Mouse (Mus musculus) MEL (cell line): ENCODE data around the gene Chrna9. TPM values are rescaled to one million over a fixed set of nuclear protein-coding genes. Genes with fewer than 3 reads are reported as not detected.

Experiments used
- DNase-seq: peaks from one replicate; pipeline ENCODE4 v3.0.0; 2011; ENCODE audit warnings: low read depth, low spot score
- H3K27ac ChIP-seq: 2 replicates; pipeline ENCODE4 v1.5.1; 2012; ENCODE audit warnings: low read depth, mild to moderate bottlenecking, control low read depth, low read length, moderate library complexity; ENCODE audit not compliant: control insufficient read depth
- H3K27me3 ChIP-seq, 2 experiments: fragments of 150-350 bp in 1 of 2; sonication (generic) in 1 of 2; 2 replicates each; pipeline ENCODE4 v1.6.1; 2012; ENCODE audit warnings: low read length in 2 of 2, mild to moderate bottlenecking in 2 of 2, improper control_type of control experiment in 1 of 2, moderate library complexity in 1 of 2; ENCODE audit not compliant: insufficient read depth in 2 of 2, control insufficient read depth in 1 of 2
- H3K36me3 ChIP-seq, 2 experiments: 2 replicates each; pipeline ENCODE4 v1.6.1; 2012 to 2014; ENCODE audit warnings: low read length in 2 of 2, improper control_type of control experiment in 1 of 2, inconsistent platforms in 1 of 2, mild to moderate bottlenecking in 1 of 2; ENCODE audit not compliant: insufficient read depth in 2 of 2, control insufficient read depth in 1 of 2
- H3K4me1 ChIP-seq, 2 experiments: fragments of 150-350 bp in 1 of 2; sonication (generic) in 1 of 2; 2 replicates each; pipeline ENCODE4 v1.6.1; 2012; ENCODE audit warnings: low read length in 2 of 2, improper control_type of control experiment in 1 of 2, mild to moderate bottlenecking in 1 of 2; ENCODE audit not compliant: insufficient read depth in 2 of 2, control insufficient read depth in 1 of 2
- H3K4me3 ChIP-seq, 2 experiments: fragments of 150-350 bp in 1 of 2; sonication (generic) in 1 of 2; 2 replicates each; pipeline ENCODE4 v1.5.1; 2012; ENCODE audit warnings: low read depth in 2 of 2, low read length in 2 of 2, mild to moderate bottlenecking in 2 of 2, moderate library complexity in 2 of 2, control low read depth in 1 of 2, improper control_type of control experiment in 1 of 2; ENCODE audit not compliant: control insufficient read depth in 1 of 2, insufficient read depth in 1 of 2
- H3K79me2 ChIP-seq: 2 replicates; pipeline ENCODE4 v1.6.1; 2012; ENCODE audit warnings: mild to moderate bottlenecking, low read length, moderate library complexity; ENCODE audit not compliant: control insufficient read depth, poor library complexity, insufficient read depth
- H3K9ac ChIP-seq: 2 replicates; pipeline ENCODE4 v1.6.1; 2012; ENCODE audit warnings: low read depth, mild to moderate bottlenecking, control low read depth, low read length, moderate library complexity; ENCODE audit not compliant: control insufficient read depth, poor library complexity, severe bottlenecking
- H3K9me3 ChIP-seq: fragments of 150-350 bp; sonication (generic); replicated peaks from 2 replicates; pipeline ENCODE4 v1.6.1; 2012; ENCODE audit warnings: mild to moderate bottlenecking, low read length, improper control_type of control experiment, moderate library complexity; ENCODE audit not compliant: insufficient read depth
- BHLHE40 ChIP-seq: IDR thresholded peaks from 2 replicates; pipeline ENCODE4 v1.6.1; 2012; ENCODE audit warnings: low read depth, mild to moderate bottlenecking, inconsistent platforms, low read length, improper control_type of control experiment, borderline replicate concordance
- CHD2 ChIP-seq: IDR thresholded peaks from 2 replicates; pipeline ENCODE4 v1.6.1; 2011; ENCODE audit warnings: low read length, improper control_type of control experiment
- CTCF ChIP-seq, 3 experiments: IDR thresholded peaks in 2 of 3; conservative IDR thresholded peaks in 1 of 3; 2 replicates each; pipeline ENCODE4 v1.5.1; 2011 to 2012; ENCODE audit warnings: low read length in 3 of 3, low read depth in 2 of 3, mild to moderate bottlenecking in 2 of 3, improper control_type of control experiment in 1 of 3, inconsistent platforms in 1 of 3, mixed read lengths in 1 of 3, moderate library complexity in 1 of 3; ENCODE audit not compliant: control insufficient read depth in 1 of 3, insufficient read depth in 1 of 3, poor library complexity in 1 of 3, severe bottlenecking in 1 of 3
- EP300 ChIP-seq, 2 experiments: IDR thresholded peaks; 2 replicates each; pipeline ENCODE4 v1.6.1; 2011; ENCODE audit warnings: improper control_type of control experiment in 2 of 2, low read length in 2 of 2, low read depth in 1 of 2, mild to moderate bottlenecking in 1 of 2
- ETS1 ChIP-seq: IDR thresholded peaks from 2 replicates; pipeline ENCODE4 v1.6.1; 2012; ENCODE audit warnings: low read depth, mild to moderate bottlenecking, inconsistent platforms, low read length, improper control_type of control experiment, moderate library complexity
- GATA1 ChIP-seq: IDR thresholded peaks from 2 replicates; pipeline ENCODE4 v1.6.1; 2011; ENCODE audit warnings: low read depth, low read length, improper control_type of control experiment
- HCFC1 ChIP-seq: IDR thresholded peaks from 2 replicates; pipeline ENCODE4 v1.6.1; 2012; ENCODE audit warnings: low read depth, mild to moderate bottlenecking, inconsistent platforms, low read length, improper control_type of control experiment, moderate library complexity
- JUND ChIP-seq: IDR thresholded peaks from 2 replicates; pipeline ENCODE4 v1.6.1; 2011; ENCODE audit warnings: low read depth, mild to moderate bottlenecking, improper control_type of control experiment, low read length
- KAT2A ChIP-seq: conservative IDR thresholded peaks from 2 replicates; pipeline ENCODE4 v1.6.1; 2012; ENCODE audit warnings: low read depth, low read length, improper control_type of control experiment, inconsistent platforms
- MAX ChIP-seq: IDR thresholded peaks from 2 replicates; pipeline ENCODE4 v1.6.1; 2011; ENCODE audit warnings: low read length, improper control_type of control experiment
- MEF2A ChIP-seq: IDR thresholded peaks from 2 replicates; pipeline ENCODE4 v1.6.1; 2014; ENCODE audit warnings: low read depth, mild to moderate bottlenecking, inconsistent platforms, low read length, improper control_type of control experiment; ENCODE audit not compliant: poor library complexity, insufficient replicate concordance, severe bottlenecking; ENCODE audit errors: extremely low read depth
- MYB ChIP-seq: IDR thresholded peaks from 2 replicates; pipeline ENCODE4 v1.6.1; 2011; ENCODE audit warnings: mild to moderate bottlenecking, low read depth, low read length, improper control_type of control experiment
- MYC ChIP-seq: IDR thresholded peaks from 2 replicates; pipeline ENCODE4 v1.6.1; 2011; ENCODE audit warnings: low read depth, mild to moderate bottlenecking, low read length, improper control_type of control experiment, moderate library complexity
- NELFE ChIP-seq: IDR thresholded peaks from 2 replicates; pipeline ENCODE4 v1.6.1; 2011; ENCODE audit warnings: low read depth, low read length, improper control_type of control experiment
- NRF1 ChIP-seq: IDR thresholded peaks from 2 replicates; pipeline ENCODE4 v1.6.1; 2014; ENCODE audit warnings: low read depth, mild to moderate bottlenecking, inconsistent platforms, low read length, improper control_type of control experiment, moderate library complexity; ENCODE audit not compliant: poor library complexity, insufficient read depth, severe bottlenecking
- RAD21 ChIP-seq: IDR thresholded peaks from 2 replicates; pipeline ENCODE4 v1.6.1; 2011; ENCODE audit warnings: mild to moderate bottlenecking, low read depth, low read length, improper control_type of control experiment
- RCOR1 ChIP-seq: IDR thresholded peaks from 2 replicates; pipeline ENCODE4 v1.6.1; 2012; ENCODE audit warnings: low read depth, mild to moderate bottlenecking, inconsistent platforms, low read length, improper control_type of control experiment
- SIN3A ChIP-seq: IDR thresholded peaks from 2 replicates; pipeline ENCODE4 v1.6.1; 2012; ENCODE audit warnings: low read length, improper control_type of control experiment, inconsistent platforms
- TAL1 ChIP-seq: IDR thresholded peaks from 2 replicates; pipeline ENCODE4 v1.6.1; 2012; ENCODE audit warnings: mild to moderate bottlenecking, inconsistent platforms, low read length, moderate library complexity, mixed read lengths
- TCF12 ChIP-seq: IDR thresholded peaks from 2 replicates; pipeline ENCODE4 v1.6.1; 2014; ENCODE audit warnings: low read depth, mild to moderate bottlenecking, inconsistent platforms, low read length, improper control_type of control experiment, moderate library complexity
- UBTF ChIP-seq: IDR thresholded peaks from 2 replicates; pipeline ENCODE4 v1.6.1; 2012; ENCODE audit warnings: low read depth, mild to moderate bottlenecking, inconsistent platforms, low read length, improper control_type of control experiment, moderate library complexity, borderline replicate concordance; ENCODE audit not compliant: insufficient read depth
- USF1 ChIP-seq: IDR thresholded peaks from 2 replicates; pipeline ENCODE4 v1.6.1; 2014; ENCODE audit warnings: low read depth, mild to moderate bottlenecking, inconsistent platforms, low read length, improper control_type of control experiment, moderate library complexity
- ZC3H11A ChIP-seq: IDR thresholded peaks from 2 replicates; pipeline ENCODE4 v1.6.1; 2012; ENCODE audit warnings: low read depth, mild to moderate bottlenecking, inconsistent platforms, low read length, improper control_type of control experiment
- ZNF384 ChIP-seq: IDR thresholded peaks from 2 replicates; pipeline ENCODE4 v1.6.1; 2012; ENCODE audit warnings: low read depth, mild to moderate bottlenecking, inconsistent platforms, low read length, improper control_type of control experiment
- polyA plus RNA-seq, 2 experiments: library from polyadenylated mRNA; stranded (reverse) in 1 of 2; unstranded in 1 of 2; fragments of >175 nt in 1 of 2; fragments of >200 nt in 1 of 2; gene quantifications; 2 replicates each; pipeline versions ENCODE4 v1.2.1 to v1.2.4; 2012; ENCODE audit warnings: low replicate concordance in 2 of 2, low read depth in 1 of 2; ENCODE audit not compliant: insufficient read length in 2 of 2, insufficient read depth in 1 of 2, missing spikeins in 1 of 2
- total RNA-seq: library from RNA; depleted of rRNA; stranded (reverse); fragments of 300-350 nt; gene quantifications from 2 replicates; pipeline ENCODE4 v1.2.3, GENCODE M21; 2012

Gene Chrna9
- total and polyA plus RNA-seq, 3 experiments: not detected

- no peaks in the 10 kb centered on the region for H3K9me3 ChIP-seq
- H3K79me2 ChIP-seq: no peaks in the 10 kb centered on the region
- no peak overlapping the region for H3K27ac ChIP-seq
- H3K27me3 ChIP-seq: no peaks in the 10 kb centered on the region
- no peak overlapping the region for H3K9ac ChIP-seq
- H3K36me3 ChIP-seq: peaks cover 0 to 22% of the 10 kb centered on the region in 2 experiments; a peak in 2 of 4 replicates
- H3K4me3 ChIP-seq: no peak overlapping the region
- H3K4me1 ChIP-seq: peaks cover 18 to 28% of the 10 kb centered on the region in 2 experiments
- DNase-seq: no peak
- TF ChIP-seq GATA1 (no peak), MYC (no peak), TAL1 (no peak), SIN3A (no peak), TCF12 (no peak), ZC3H11A (no peak), ZNF384 (no peak), UBTF (no peak), CTCF (IDR thresholded peaks at IDR 0.05 in 2 of 3, conservative IDR thresholded peaks at IDR 0.05 in 1 of 3; ENCODE audit: control insufficient read depth in 1 of 3, insufficient read depth in 1 of 3, low read depth in 2 of 3, low read length in 3 of 3, poor library complexity in 1 of 3, severe bottlenecking in 1 of 3) (no peak), NRF1 (no peak), MAX (no peak), ETS1 (no peak), RCOR1 (no peak), MYB (no peak), HCFC1 (no peak), JUND (no peak)
Observed at GRCm38 (mm10) chr5:65891251-65891826, 43.4 kb upstream of the Chrna9 start.

- DNase-seq: peak; percentile 65
- peaks cover 10% of the 10 kb centered on the region for H3K79me2 ChIP-seq
- peak overlapping the region; percentile 63 for H3K27ac ChIP-seq
- H3K27me3 ChIP-seq: no peaks in the 10 kb centered on the region
- no peaks in the 10 kb centered on the region for H3K9me3 ChIP-seq
- no peak overlapping the region for H3K4me3 ChIP-seq
- peaks cover 0 to 60% of the 10 kb centered on the region in 2 experiments; a peak in 2 of 4 replicates for H3K36me3 ChIP-seq
- 0 out of 2 replicates have a peak overlapping the region, but pooled peaks have one; percentile 11 for H3K9ac ChIP-seq
- no peak for TF ChIP-seq BHLHE40
- TF ChIP-seq MAX: 0 out of 2 replicates have a peak, but pooled peaks have one; percentile 15
- TF ChIP-seq KAT2A: no peak
- no peak for TF ChIP-seq ZC3H11A
- peak in 1 of 2 experiments; percentile 30; a peak in 1 of 4 replicates for TF ChIP-seq EP300 (IDR thresholded peaks at IDR 0.05; ENCODE audit: low read depth in 1 of 2, low read length in 2 of 2)
- no peak for TF ChIP-seq MYC
- no peak for TF ChIP-seq NELFE
- no peak for TF ChIP-seq TAL1
- no peak for TF ChIP-seq USF1
- TF ChIP-seq MEF2A: no peak
- no peak for TF ChIP-seq ZNF384
- TF ChIP-seq ETS1: 0 out of 2 replicates have a peak, but pooled peaks have one; percentile 18
- no peak for TF ChIP-seq CHD2
- no peak for TF ChIP-seq RAD21
- peaks cover 46 to 48% of the 10 kb centered on the region in 2 experiments for H3K4me1 ChIP-seq
Observed at GRCm38 (mm10) chr5:65895121-65895692, 39.5 kb upstream of the Chrna9 start.
